Mouse (Mus musculus): ENCODE measurements around the gene Mmp14. TPM values are rescaled to one million over a fixed set of nuclear protein-coding genes. Genes with fewer than 3 reads are reported as not detected.

Gene Mmp14
- polyA plus RNA-seq, 1 experiment: 80.4 TPM

GRCm38 (mm10) chr14:54413877-54414700, 17.3 kb upstream of the Mmp14 start:
- no peak for DNase-seq (ENCODE audit: low read depth)
- TF ChIP-seq CTCF (IDR thresholded peaks at IDR 0.05; ENCODE audit: borderline replicate concordance, extremely low read depth, insufficient read depth, insufficient read length) (no peak), POLR2A (IDR thresholded peaks at IDR 0.05; ENCODE audit: borderline replicate concordance, extremely low read depth, insufficient read depth, insufficient read length, poor library complexity, severe bottlenecking) (no peak)

- no peak for DNase-seq (ENCODE audit: low read depth)
- TF ChIP-seq CTCF (IDR thresholded peaks at IDR 0.05; ENCODE audit: borderline replicate concordance, extremely low read depth, insufficient read depth, insufficient read length) (no peak), POLR2A (IDR thresholded peaks at IDR 0.05; ENCODE audit: borderline replicate concordance, extremely low read depth, insufficient read depth, insufficient read length, poor library complexity, severe bottlenecking) (no peak)
Measured at GRCm38 (mm10) chr14:54415241-54416020, 16.0 kb upstream of the Mmp14 start.

DNA sequence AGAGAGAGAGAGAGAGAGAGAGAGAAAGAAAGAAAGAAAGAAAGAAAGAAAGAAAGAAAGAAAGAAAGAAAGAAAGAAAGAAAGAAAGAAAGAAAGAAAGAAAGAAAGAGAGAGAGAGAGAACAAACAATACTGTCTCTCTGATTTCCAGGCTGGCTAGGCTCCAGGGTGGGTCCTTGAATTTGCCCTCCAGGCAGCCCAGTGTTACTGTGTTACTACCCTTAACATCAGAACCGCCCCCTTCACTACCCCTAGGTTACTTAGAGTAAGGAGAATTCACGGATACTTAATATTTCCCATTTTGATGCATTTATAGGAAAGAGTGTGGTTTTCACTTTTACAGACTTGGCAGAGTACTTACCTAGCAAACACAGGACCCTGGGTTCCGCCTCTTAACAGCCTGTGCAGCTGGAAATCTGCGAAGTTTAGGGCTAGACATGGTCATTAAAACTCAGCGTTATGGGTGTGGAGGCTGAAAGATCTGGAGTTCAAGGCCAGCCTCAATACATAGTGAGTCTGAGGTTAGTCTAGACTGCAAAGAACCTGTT, 15.1 kb upstream of the Mmp14 start:
- no peak for DNase-seq (ENCODE audit: low read depth)
- TF ChIP-seq CTCF (IDR thresholded peaks at IDR 0.05; ENCODE audit: borderline replicate concordance, extremely low read depth, insufficient read depth, insufficient read length) (no peak), POLR2A (IDR thresholded peaks at IDR 0.05; ENCODE audit: borderline replicate concordance, extremely low read depth, insufficient read depth, insufficient read length, poor library complexity, severe bottlenecking) (no peak)

- TF ChIP-seq POLR2A (IDR thresholded peaks at IDR 0.05; ENCODE audit: borderline replicate concordance, extremely low read depth, insufficient read depth, insufficient read length, poor library complexity, severe bottlenecking): no peak
- no peak for TF ChIP-seq CTCF (IDR thresholded peaks at IDR 0.05; ENCODE audit: borderline replicate concordance, extremely low read depth, insufficient read depth, insufficient read length)
- DNase-seq (ENCODE audit: low read depth): no peak
Measured at GRCm38 (mm10) chr14:54416830-54417229, 14.6 kb upstream of the Mmp14 start.

DNA sequence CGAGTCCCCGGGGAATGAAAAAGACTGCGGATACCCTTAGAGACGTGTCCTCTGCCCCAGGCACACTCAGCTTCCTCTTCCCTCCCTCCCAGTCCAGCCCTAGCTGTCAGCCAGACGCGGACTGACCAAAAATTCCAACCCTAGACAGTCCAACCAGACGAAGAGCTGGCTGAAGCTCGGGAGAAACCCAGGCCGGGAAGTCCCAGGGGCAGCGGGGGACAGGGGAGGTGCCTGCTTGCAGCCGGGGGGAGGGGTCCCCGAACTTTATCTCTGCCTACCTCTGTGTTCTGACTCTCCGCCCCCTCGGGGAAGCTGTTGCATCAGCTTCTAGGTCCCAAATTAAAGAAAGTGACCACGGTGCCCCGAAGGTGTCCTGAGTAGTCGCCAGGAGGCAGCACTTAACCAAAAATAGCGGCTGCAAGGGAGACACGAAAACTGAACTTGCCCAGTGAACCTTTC, 13.8 kb upstream of the Mmp14 start, which contains the start of gene Slc7a7:
Slc7a7 (minus strand) TSS at position 158 of the 459 bp plus-strand sequence.
- no peak for DNase-seq (ENCODE audit: low read depth)
- TF ChIP-seq CTCF (IDR thresholded peaks at IDR 0.05; ENCODE audit: borderline replicate concordance, extremely low read depth, insufficient read depth, insufficient read length): peak; percentile 35; the same call in 1 of the 2 replicates
- no peak for TF ChIP-seq POLR2A (IDR thresholded peaks at IDR 0.05; ENCODE audit: borderline replicate concordance, extremely low read depth, insufficient read depth, insufficient read length, poor library complexity, severe bottlenecking)

DNA sequence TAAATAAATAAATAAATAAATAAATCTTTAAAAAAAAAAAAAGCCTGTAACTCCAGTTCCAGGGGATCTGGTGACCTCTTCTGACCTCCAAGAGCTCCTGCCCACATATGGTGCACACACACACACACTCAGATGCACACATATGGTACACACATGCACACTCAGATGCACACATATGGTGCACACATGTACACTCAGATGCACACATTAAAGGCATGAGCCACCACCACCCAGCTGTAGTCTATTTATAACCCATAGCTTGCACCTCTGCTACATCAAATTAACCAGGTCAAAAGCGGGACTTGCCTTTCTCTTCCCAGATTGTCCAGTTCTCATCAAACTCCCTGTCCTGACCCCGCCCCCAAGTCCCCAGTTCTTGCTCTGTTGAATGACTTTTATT, 10.4 kb upstream of the Mmp14 start:
- TF ChIP-seq POLR2A (IDR thresholded peaks at IDR 0.05; ENCODE audit: borderline replicate concordance, extremely low read depth, insufficient read depth, insufficient read length, poor library complexity, severe bottlenecking) (no peak), CTCF (IDR thresholded peaks at IDR 0.05; ENCODE audit: borderline replicate concordance, extremely low read depth, insufficient read depth, insufficient read length) (no peak)
- no peak for DNase-seq (ENCODE audit: low read depth)

- TF ChIP-seq CTCF (IDR thresholded peaks at IDR 0.05; ENCODE audit: borderline replicate concordance, extremely low read depth, insufficient read depth, insufficient read length): peak; percentile 43; the same call in 1 of the 2 replicates
- TF ChIP-seq POLR2A (IDR thresholded peaks at IDR 0.05; ENCODE audit: borderline replicate concordance, extremely low read depth, insufficient read depth, insufficient read length, poor library complexity, severe bottlenecking): no peak
- DNase-seq (ENCODE audit: low read depth): no peak
Measured at GRCm38 (mm10) chr14:54423406-54423805, 8.0 kb upstream of the Mmp14 start.

GRCm38 (mm10) chr14:54424634-54425033, 6.8 kb upstream of the Mmp14 start:
- TF ChIP-seq CTCF (IDR thresholded peaks at IDR 0.05; ENCODE audit: borderline replicate concordance, extremely low read depth, insufficient read depth, insufficient read length) (no peak), POLR2A (IDR thresholded peaks at IDR 0.05; ENCODE audit: borderline replicate concordance, extremely low read depth, insufficient read depth, insufficient read length, poor library complexity, severe bottlenecking) (no peak)
- DNase-seq (ENCODE audit: low read depth): no peak

- TF ChIP-seq CTCF (IDR thresholded peaks at IDR 0.05; ENCODE audit: borderline replicate concordance, extremely low read depth, insufficient read depth, insufficient read length): no peak
- TF ChIP-seq POLR2A (IDR thresholded peaks at IDR 0.05; ENCODE audit: borderline replicate concordance, extremely low read depth, insufficient read depth, insufficient read length, poor library complexity, severe bottlenecking): no peak
Measured at GRCm38 (mm10) chr14:54425540-54425939, 5.9 kb upstream of the Mmp14 start.

GRCm38 (mm10) chr14:54426003-54426688, 5.3 kb upstream of the Mmp14 start:
- no peak for TF ChIP-seq CTCF (IDR thresholded peaks at IDR 0.05; ENCODE audit: borderline replicate concordance, extremely low read depth, insufficient read depth, insufficient read length)
- no peak for TF ChIP-seq POLR2A (IDR thresholded peaks at IDR 0.05; ENCODE audit: borderline replicate concordance, extremely low read depth, insufficient read depth, insufficient read length, poor library complexity, severe bottlenecking)
- DNase-seq (ENCODE audit: low read depth): no peak

More at GRCm38 (mm10) chr14:54425540-54425939, 5.9 kb upstream of the Mmp14 start:
- no peak for DNase-seq (ENCODE audit: low read depth)

Measured in brain, embryonic 14.5 days (tissue).